Mouse (Mus musculus) liver, postnatal 0 days (tissue): Measurements from ENCODE around the gene Fancd2.

Experiments
- CTCF ChIP-seq: sonication (generic); IDR thresholded peaks from 2 replicates; pipeline ENCODE4 v1.5.1; 2016; ENCODE audit warnings: antibody characterized with exemption, low read depth
- EP300 ChIP-seq: IDR thresholded peaks from 2 replicates; pipeline ENCODE4 v1.6.1; 2016; ENCODE audit warnings: antibody characterized with exemption, low read depth, mild to moderate bottlenecking

- no peak for TF ChIP-seq CTCF
- no peak for TF ChIP-seq EP300
These were observed 71.3 kb downstream of the Fancd2 start for GRCm38 (mm10) chr6:113602821-113603220.
